Mouse (Mus musculus): ENCODE data around the gene Cdh20. TPM values are rescaled to one million over a fixed set of nuclear protein-coding genes. Genes with fewer than 3 reads are reported as not detected.
A peak's percentile ranks its signal among the peaks of the same experiment; 100 is the strongest.
"Not testable (repeated sequence)": the region's sequence is repeated elsewhere in the genome, so short reads cannot be mapped to it uniquely, and the experiment has no call there.

Cdh20 gene
- polyA plus RNA-seq, 1 experiment from 2014 or later, result 4.1 TPM

GRCm38 (mm10) chr1:104944470-104945109, 176.3 kb downstream of the Cdh20 start:
- ATAC-seq, result peak; percentile 96
- H3K36me3 ChIP-seq (ENCODE audit: control insufficient read depth, insufficient read depth, low read length), result no peaks in the 10 kb centered on the region
- H3K4me1 ChIP-seq (ENCODE audit: control insufficient read depth, insufficient read depth, low read length), result no peaks in the 10 kb centered on the region
- H3K27ac ChIP-seq (ENCODE audit: low read length), result no peak overlapping the region
- H3K27me3 ChIP-seq (ENCODE audit: control insufficient read depth, insufficient read depth, low read depth, low read length), result no peaks in the 10 kb centered on the region
- H3K9ac ChIP-seq (ENCODE audit: low read depth, low read length), result no peak overlapping the region
- H3K4me2 ChIP-seq (ENCODE audit: low read length), result no peak overlapping the region
- no peaks in the 10 kb centered on the region for H3K9me3 ChIP-seq (replicated peaks; ENCODE audit: control insufficient read depth, low read length, poor library complexity, severe bottlenecking)
- 3% methylated on average over 2 of the region's 2 CpGs for WGBS
- H3K4me3 ChIP-seq (ENCODE audit: low read depth, low read length), result no peak overlapping the region

GRCm38 (mm10) chr1:104945110-104945489, 176.8 kb downstream of the Cdh20 start:
- no peaks in the 10 kb centered on the region for H3K36me3 ChIP-seq (ENCODE audit: control insufficient read depth, insufficient read depth, low read length)
- 90% methylated on average over 2 of the region's 2 CpGs for WGBS
- no peak overlapping the region for H3K4me3 ChIP-seq (ENCODE audit: low read depth, low read length)
- no peaks in the 10 kb centered on the region for H3K9me3 ChIP-seq (replicated peaks; ENCODE audit: control insufficient read depth, low read length, poor library complexity, severe bottlenecking)
- no peak overlapping the region for H3K27ac ChIP-seq (ENCODE audit: low read length)
- no peak overlapping the region for H3K9ac ChIP-seq (ENCODE audit: low read depth, low read length)
- peak; percentile 68 for ATAC-seq
- no peaks in the 10 kb centered on the region for H3K4me1 ChIP-seq (ENCODE audit: control insufficient read depth, insufficient read depth, low read length)
- no peak overlapping the region for H3K4me2 ChIP-seq (ENCODE audit: low read length)
- no peaks in the 10 kb centered on the region for H3K27me3 ChIP-seq (ENCODE audit: control insufficient read depth, insufficient read depth, low read depth, low read length)

GRCm38 (mm10) chr1:104949640-104950039, 181.3 kb downstream of the Cdh20 start:
- H3K9me3 ChIP-seq (replicated peaks; ENCODE audit: control insufficient read depth, low read length, poor library complexity, severe bottlenecking); H3K4me1 ChIP-seq (ENCODE audit: control insufficient read depth, insufficient read depth, low read length); ATAC-seq; H3K4me2 ChIP-seq (ENCODE audit: low read length); H3K36me3 ChIP-seq (ENCODE audit: control insufficient read depth, insufficient read depth, low read length); H3K27ac ChIP-seq (ENCODE audit: low read length); H3K4me3 ChIP-seq (ENCODE audit: low read depth, low read length); H3K27me3 ChIP-seq (ENCODE audit: control insufficient read depth, insufficient read depth, low read depth, low read length); H3K9ac ChIP-seq (ENCODE audit: low read depth, low read length): not testable (repeated sequence)
- 91% methylated on average over 2 of the region's 2 CpGs for WGBS

- H3K27ac ChIP-seq (ENCODE audit: low read length), result no peak overlapping the region
- 0 out of 2 replicates have a peak, but pooled peaks cover 3% of the 10 kb centered on the region for H3K4me1 ChIP-seq (ENCODE audit: control insufficient read depth, insufficient read depth, low read length)
- H3K4me3 ChIP-seq (ENCODE audit: low read depth, low read length), result no peak overlapping the region
- WGBS, result 16% methylated on average over 6 of the region's 6 CpGs
- H3K4me2 ChIP-seq (ENCODE audit: low read length), result no peak overlapping the region
- ATAC-seq, result no peak
- H3K9ac ChIP-seq (ENCODE audit: low read depth, low read length), result no peak overlapping the region
- H3K27me3 ChIP-seq (ENCODE audit: control insufficient read depth, insufficient read depth, low read depth, low read length), result no peaks in the 10 kb centered on the region
- H3K36me3 ChIP-seq (ENCODE audit: control insufficient read depth, insufficient read depth, low read length), result no peaks in the 10 kb centered on the region
- no peaks in the 10 kb centered on the region for H3K9me3 ChIP-seq (replicated peaks; ENCODE audit: control insufficient read depth, low read length, poor library complexity, severe bottlenecking)
Measured at GRCm38 (mm10) chr1:104957046-104957445, 188.7 kb downstream of the Cdh20 start.

- no peak overlapping the region for H3K27ac ChIP-seq (ENCODE audit: low read length)
- no peak overlapping the region for H3K4me3 ChIP-seq (ENCODE audit: low read depth, low read length)
- H3K4me1 ChIP-seq (ENCODE audit: control insufficient read depth, insufficient read depth, low read length), result 0 out of 2 replicates have a peak, but pooled peaks cover 3% of the 10 kb centered on the region
- WGBS, result 87% methylated on average over 3 of the region's 3 CpGs
- no peak overlapping the region for H3K4me2 ChIP-seq (ENCODE audit: low read length)
- no peaks in the 10 kb centered on the region for H3K9me3 ChIP-seq (replicated peaks; ENCODE audit: control insufficient read depth, low read length, poor library complexity, severe bottlenecking)
- no peak overlapping the region for H3K9ac ChIP-seq (ENCODE audit: low read depth, low read length)
- no peak for ATAC-seq
- H3K36me3 ChIP-seq (ENCODE audit: control insufficient read depth, insufficient read depth, low read length), result no peaks in the 10 kb centered on the region
- H3K27me3 ChIP-seq (ENCODE audit: control insufficient read depth, insufficient read depth, low read depth, low read length), result no peaks in the 10 kb centered on the region
Measured at GRCm38 (mm10) chr1:104961670-104962069, 193.3 kb downstream of the Cdh20 start.

GRCm38 (mm10) chr1:104962257-104962656, 193.9 kb downstream of the Cdh20 start:
- Histone ChIP-seq H3K27me3 (ENCODE audit: control insufficient read depth, insufficient read depth, low read depth, low read length) (no peaks in the 10 kb centered on the region), H3K27ac (ENCODE audit: low read length) (no peak overlapping the region), H3K9ac (ENCODE audit: low read depth, low read length) (no peak overlapping the region), H3K9me3 (replicated peaks; ENCODE audit: control insufficient read depth, low read length, poor library complexity, severe bottlenecking) (no peaks in the 10 kb centered on the region), H3K36me3 (ENCODE audit: control insufficient read depth, insufficient read depth, low read length) (no peaks in the 10 kb centered on the region), H3K4me2 (ENCODE audit: low read length) (no peak overlapping the region), H3K4me3 (ENCODE audit: low read depth, low read length) (no peak overlapping the region), H3K4me1 (ENCODE audit: control insufficient read depth, insufficient read depth, low read length) (no peaks in the 10 kb centered on the region)
- 64% methylated on average over 4 of the region's 4 CpGs for WGBS
- ATAC-seq, result no peak

GRCm38 (mm10) chr1:104979068-104979467, 210.7 kb downstream of the Cdh20 start:
- H3K9ac ChIP-seq (ENCODE audit: low read depth, low read length), result no peak overlapping the region
- H3K36me3 ChIP-seq (ENCODE audit: control insufficient read depth, insufficient read depth, low read length), result no peaks in the 10 kb centered on the region
- no peak overlapping the region for H3K4me3 ChIP-seq (ENCODE audit: low read depth, low read length)
- no peak overlapping the region for H3K4me2 ChIP-seq (ENCODE audit: low read length)
- no peaks in the 10 kb centered on the region for H3K27me3 ChIP-seq (ENCODE audit: control insufficient read depth, insufficient read depth, low read depth, low read length)
- 47% methylated on average over 2 of the region's 2 CpGs for WGBS
- ATAC-seq, result peak; percentile 66
- no peak overlapping the region for H3K27ac ChIP-seq (ENCODE audit: low read length)
- H3K9me3 ChIP-seq (replicated peaks; ENCODE audit: control insufficient read depth, low read length, poor library complexity, severe bottlenecking), result no peaks in the 10 kb centered on the region
- H3K4me1 ChIP-seq (ENCODE audit: control insufficient read depth, insufficient read depth, low read length), result no peaks in the 10 kb centered on the region

- Histone ChIP-seq H3K27me3 (ENCODE audit: control insufficient read depth, insufficient read depth, low read depth, low read length) (no peaks in the 10 kb centered on the region), H3K4me1 (ENCODE audit: control insufficient read depth, insufficient read depth, low read length) (no peaks in the 10 kb centered on the region), H3K27ac (ENCODE audit: low read length) (no peak overlapping the region), H3K9ac (ENCODE audit: low read depth, low read length) (no peak overlapping the region), H3K4me2 (ENCODE audit: low read length) (no peak overlapping the region), H3K4me3 (ENCODE audit: low read depth, low read length) (no peak overlapping the region), H3K36me3 (ENCODE audit: control insufficient read depth, insufficient read depth, low read length) (no peaks in the 10 kb centered on the region), H3K9me3 (replicated peaks; ENCODE audit: control insufficient read depth, low read length, poor library complexity, severe bottlenecking) (no peaks in the 10 kb centered on the region)
- WGBS, result 82% methylated on average over 1 of the region's 1 CpGs
- no peak for ATAC-seq
Measured at GRCm38 (mm10) chr1:104980273-104980672, 211.9 kb downstream of the Cdh20 start.

GRCm38 (mm10) chr1:104986222-104986973, 218.1 kb downstream of the Cdh20 start:
- H3K9me3 ChIP-seq (replicated peaks; ENCODE audit: control insufficient read depth, low read length, poor library complexity, severe bottlenecking), result no peaks in the 10 kb centered on the region
- no peaks in the 10 kb centered on the region for H3K4me1 ChIP-seq (ENCODE audit: control insufficient read depth, insufficient read depth, low read length)
- peak; percentile 87 for ATAC-seq
- no peak overlapping the region for H3K4me3 ChIP-seq (ENCODE audit: low read depth, low read length)
- H3K9ac ChIP-seq (ENCODE audit: low read depth, low read length), result no peak overlapping the region
- H3K36me3 ChIP-seq (ENCODE audit: control insufficient read depth, insufficient read depth, low read length), result no peaks in the 10 kb centered on the region
- 28% methylated on average over 5 of the region's 5 CpGs for WGBS
- no peak overlapping the region for H3K27ac ChIP-seq (ENCODE audit: low read length)
- H3K4me2 ChIP-seq (ENCODE audit: low read length), result no peak overlapping the region
- H3K27me3 ChIP-seq (ENCODE audit: control insufficient read depth, insufficient read depth, low read depth, low read length), result no peaks in the 10 kb centered on the region
